Mouse (Mus musculus): Measurements from ENCODE around the gene Cbx6.

The Cbx6 gene

DNA sequence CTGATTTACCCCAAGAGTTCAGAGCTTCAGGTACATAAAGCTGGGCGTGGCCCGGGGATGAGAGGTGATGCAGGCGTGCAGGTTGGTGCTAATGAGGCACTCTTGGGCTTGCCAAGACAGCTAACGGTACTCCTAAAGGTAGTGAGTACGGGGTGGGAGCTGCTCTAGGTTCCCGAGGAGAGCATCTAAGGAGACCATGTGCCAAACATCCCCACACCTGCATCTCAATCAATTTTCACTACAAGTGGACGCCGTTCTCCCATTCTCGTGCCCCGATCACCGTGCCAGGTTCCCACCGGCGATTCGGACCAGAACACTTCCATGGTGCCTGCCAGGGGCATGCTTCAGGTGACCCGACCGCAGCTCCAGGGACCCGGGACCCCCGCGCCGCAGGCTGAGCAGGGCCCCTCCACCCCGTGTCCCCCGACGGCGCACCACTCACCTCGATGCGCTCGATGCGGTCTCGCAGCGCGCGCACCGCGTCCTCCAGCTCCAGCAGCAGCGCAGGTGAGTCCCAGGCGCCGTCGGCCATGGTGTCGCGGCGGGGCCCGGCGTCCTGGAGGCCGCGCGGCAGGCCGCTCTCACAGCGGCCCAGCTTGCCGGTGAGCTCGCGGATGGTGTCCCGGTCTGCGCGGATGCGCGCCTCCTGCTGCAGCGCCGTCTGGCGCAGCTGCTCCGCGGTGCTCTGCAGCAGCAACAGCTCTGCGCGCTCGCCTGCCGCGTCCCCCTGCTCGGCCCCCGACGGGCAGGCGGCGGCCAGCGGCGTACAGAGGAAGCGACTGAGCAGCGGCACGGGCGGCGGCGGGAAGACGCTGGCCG, 30.7 kb downstream of the Cbx6 start:
- no peak for DNase-seq (ENCODE audit: low spot score in 2 of 2)

DNA sequence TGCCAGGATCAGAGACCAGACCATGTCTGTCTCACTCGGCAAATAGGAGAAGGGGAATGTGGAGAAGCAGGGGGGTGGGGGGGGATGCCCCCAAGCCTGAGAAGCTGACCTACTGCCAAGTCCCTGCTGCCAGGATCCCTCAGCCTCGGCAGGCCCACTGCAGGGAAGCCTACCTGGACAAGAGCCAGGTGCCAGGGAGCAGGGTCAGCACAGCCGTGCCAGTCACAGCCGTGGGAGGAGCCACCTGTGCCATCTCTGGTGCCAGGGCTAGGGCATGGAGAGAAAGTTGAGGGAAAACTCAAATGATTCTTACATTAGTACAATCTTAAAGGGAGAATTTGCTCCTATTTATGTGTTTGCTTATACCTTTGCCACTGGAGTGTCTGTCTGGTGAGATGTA, 32.2 kb downstream of the Cbx6 start:
- DNase-seq (ENCODE audit: low spot score in 2 of 2): peak in 1 of 2 experiments; percentile 53

DNA sequence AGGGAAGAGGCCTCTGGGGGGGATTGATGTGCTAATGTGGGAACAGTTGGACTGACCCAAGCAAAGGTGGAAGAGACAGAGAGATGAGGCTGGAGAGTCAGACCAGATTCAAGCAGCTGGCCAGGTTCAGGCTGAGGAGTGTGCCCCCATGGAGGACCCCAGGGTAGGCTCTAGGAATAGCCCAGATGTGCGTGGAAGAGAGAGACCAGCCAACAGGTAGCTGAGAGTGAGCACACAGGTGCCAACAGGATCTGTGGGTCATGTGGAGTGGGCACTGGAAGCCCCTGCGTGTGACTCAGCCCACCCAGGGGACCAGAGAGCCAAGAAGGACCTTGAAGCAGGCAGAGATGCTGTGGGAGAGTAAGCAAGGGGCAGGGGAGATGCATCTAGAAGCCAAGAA, 32.8 kb downstream of the Cbx6 start:
- no peak for DNase-seq (ENCODE audit: low spot score in 2 of 2)

DNA sequence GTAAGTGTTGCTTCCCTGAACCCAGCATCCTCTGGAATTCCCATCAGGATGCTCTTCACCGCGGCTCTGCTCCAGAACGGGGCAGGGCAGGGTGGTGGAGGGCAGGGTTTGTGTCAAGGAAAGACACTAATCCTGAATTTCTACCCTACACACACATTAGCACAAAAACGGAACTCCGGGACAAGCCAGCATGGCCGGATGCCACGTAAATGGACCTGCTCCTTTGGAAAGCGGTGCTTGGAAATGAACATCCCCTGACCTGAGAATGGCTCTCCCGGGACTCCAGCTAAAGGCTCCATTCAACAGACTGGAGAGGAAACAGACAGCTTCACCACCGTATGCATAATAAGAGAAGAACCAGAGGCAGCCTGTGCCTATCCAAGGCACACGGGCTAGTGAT, 33.8 kb downstream of the Cbx6 start:
- no peak for DNase-seq (ENCODE audit: low spot score in 2 of 2)

- DNase-seq (ENCODE audit: low spot score in 2 of 2): no peak
Measured at GRCm38 (mm10) chr15:79798591-79798990, 35.9 kb downstream of the Cbx6 start.

GRCm38 (mm10) chr15:79797680-79798079, 36.8 kb downstream of the Cbx6 start:
- no peak for DNase-seq (ENCODE audit: low spot score in 2 of 2)

GRCm38 (mm10) chr15:79797096-79797495, 37.4 kb downstream of the Cbx6 start:
- no peak for DNase-seq (ENCODE audit: low spot score in 2 of 2)

- DNase-seq (ENCODE audit: low spot score in 2 of 2): no peak
Measured at GRCm38 (mm10) chr15:79796256-79796655, 38.2 kb downstream of the Cbx6 start.

DNA sequence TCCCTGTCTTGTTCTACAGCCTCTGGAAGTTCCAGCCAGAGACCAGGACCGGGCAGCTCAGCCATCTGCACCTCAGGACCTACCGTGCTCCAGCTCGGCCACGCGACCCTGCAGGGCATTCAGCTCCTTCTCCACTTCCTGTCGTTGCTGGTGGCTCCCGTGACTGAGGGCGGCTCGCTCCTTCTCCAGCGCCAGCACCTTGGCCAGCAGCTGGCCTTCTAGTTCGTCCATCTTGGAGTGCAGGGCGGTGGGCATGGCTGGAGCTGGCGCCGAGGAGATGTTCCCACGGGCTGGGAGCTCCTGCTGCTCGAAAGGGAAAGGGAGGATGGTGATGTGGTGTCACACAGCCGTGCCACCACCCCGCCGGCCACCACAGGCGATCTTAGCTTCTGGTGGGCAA, 40.3 kb downstream of the Cbx6 start:
- no peak for DNase-seq (ENCODE audit: low spot score in 2 of 2)

- DNase-seq (ENCODE audit: low spot score in 2 of 2): no peak
Measured at GRCm38 (mm10) chr15:79793076-79793475, 41.4 kb downstream of the Cbx6 start.

DNA sequence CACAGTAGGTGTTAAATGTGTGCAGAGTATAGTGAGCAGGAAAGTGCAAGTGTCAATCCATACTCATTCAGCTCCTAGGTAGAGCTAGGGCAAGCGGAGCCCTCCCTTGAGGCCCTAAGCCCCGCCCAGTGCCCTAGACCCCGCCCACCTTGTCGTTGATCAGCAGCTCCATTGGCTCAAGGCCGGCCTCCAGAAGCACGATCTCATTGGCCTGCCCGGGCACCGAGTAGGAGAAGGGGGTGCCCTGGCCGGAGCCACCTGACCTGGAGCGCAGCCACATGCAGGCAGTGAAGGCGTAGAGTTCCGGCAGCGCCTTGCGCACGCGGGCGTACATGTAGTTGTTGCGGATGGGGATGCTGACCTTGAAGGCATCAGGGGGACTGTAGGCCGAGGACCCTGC, 42.0 kb downstream of the Cbx6 start:
- DNase-seq (ENCODE audit: low spot score in 2 of 2): no peak

DNA sequence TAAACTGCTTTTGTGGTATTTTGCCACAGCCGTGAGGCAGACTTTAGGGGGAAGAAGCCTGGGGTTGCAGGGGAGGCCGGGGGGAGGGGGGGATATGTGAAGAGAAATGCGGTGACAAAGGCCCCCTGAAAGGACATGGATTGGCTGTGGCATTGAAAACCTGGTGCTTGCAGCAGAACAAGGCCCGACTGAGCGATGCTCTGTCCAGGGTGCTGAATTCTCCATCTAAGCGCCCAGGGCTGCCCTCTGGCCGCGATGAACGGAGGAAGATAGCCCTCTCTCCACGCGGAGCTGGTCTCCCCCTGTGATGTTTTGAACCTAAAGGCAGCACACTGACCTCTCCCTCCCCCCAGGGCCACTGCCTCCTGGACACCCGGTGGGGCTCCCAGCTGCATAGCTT, 43.0 kb downstream of the Cbx6 start:
- no peak for DNase-seq (ENCODE audit: low spot score in 2 of 2)

DNA sequence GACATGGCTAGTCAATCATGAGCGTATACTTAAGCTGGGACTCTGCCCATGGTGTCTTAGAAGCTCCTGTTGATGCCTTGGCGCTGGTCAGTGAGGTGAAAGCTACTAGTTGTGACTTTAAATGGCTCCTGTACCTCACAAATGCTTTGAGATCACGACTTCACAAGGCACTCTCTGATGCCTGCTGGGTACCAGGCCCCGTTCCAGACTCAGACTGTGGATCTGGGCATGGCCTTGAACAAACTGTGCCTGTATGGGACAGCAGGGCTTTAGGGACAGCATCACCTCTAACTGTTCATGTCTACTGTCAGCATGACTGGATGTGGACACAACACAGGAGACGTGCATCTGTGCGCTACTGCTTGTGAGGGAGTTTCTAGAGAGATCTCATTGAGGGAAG, 43.6 kb downstream of the Cbx6 start:
- no peak for DNase-seq (ENCODE audit: low spot score in 2 of 2)

- DNase-seq (ENCODE audit: low spot score in 2 of 2): no peak
Measured at GRCm38 (mm10) chr15:79790111-79790510, 44.4 kb downstream of the Cbx6 start.

- no peak for DNase-seq (ENCODE audit: low spot score in 2 of 2)
Measured at GRCm38 (mm10) chr15:79787815-79788214, 46.7 kb downstream of the Cbx6 start.

DNA sequence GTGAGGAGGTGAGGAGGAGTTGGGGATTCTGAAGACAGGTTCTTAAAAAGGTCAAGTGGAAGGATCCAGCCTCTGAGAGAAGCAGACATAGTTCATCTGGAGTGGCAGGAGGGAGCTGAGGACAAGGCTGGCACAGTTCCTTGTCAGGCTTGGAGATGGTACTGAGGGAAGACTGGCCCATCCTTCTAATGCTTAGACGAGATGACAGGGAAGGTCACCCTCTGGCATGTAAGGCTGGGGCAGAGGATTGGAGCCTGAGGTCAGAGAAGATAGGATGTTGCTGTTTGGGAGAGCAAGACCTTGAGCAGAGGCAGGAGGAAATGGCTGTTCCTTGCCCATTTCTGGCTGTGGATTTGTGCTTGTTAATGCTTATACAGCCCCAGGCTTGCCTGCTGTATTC, 49.4 kb downstream of the Cbx6 start:
- no peak for DNase-seq (ENCODE audit: low spot score in 2 of 2)

DNA sequence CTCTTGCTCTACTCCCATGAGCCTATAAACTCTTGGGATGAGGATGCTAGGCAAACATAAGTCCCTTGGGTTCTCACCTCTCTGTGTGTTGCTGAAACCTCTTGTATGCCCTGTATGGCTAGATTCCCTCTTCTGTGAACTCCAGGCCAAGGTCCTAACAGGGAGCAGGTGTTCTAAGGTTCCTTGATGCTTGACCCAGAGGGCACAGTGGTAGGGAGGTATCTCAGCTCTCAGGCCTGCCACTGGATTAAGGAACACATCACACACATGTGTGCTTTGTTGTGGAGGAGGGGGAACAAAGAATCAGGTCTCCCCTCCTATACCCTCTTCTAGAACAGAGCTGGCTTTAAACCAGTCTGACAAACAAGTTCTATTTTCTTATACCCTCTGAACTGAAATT, 56.7 kb downstream of the Cbx6 start, which contains the start of gene Dnal4:
Gene Dnal4 (minus strand): TSS at position 101 of the 400 bp plus-strand sequence.
- no peak for DNase-seq (ENCODE audit: low spot score in 2 of 2)

DNA sequence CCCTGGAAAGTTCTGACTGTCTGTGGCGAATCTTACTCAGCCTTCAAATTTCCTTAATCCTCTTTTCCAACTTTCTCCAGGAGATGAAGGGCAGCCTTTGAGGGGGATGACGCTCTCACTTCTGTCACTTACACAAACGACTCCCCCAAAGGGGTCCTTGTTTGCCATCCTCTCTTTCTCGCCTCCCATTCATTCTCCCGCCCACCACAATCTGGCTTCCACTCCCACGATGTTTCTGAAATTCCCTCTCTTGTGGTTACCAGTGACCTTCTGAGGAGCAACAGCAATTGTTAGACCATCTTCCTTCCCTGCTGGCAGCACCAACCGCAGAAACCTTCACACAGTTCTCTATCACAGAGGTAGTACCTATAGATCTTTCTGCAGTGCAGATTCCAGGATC, 58.8 kb downstream of the Cbx6 start:
- no peak for DNase-seq (ENCODE audit: low spot score in 2 of 2)

DNA sequence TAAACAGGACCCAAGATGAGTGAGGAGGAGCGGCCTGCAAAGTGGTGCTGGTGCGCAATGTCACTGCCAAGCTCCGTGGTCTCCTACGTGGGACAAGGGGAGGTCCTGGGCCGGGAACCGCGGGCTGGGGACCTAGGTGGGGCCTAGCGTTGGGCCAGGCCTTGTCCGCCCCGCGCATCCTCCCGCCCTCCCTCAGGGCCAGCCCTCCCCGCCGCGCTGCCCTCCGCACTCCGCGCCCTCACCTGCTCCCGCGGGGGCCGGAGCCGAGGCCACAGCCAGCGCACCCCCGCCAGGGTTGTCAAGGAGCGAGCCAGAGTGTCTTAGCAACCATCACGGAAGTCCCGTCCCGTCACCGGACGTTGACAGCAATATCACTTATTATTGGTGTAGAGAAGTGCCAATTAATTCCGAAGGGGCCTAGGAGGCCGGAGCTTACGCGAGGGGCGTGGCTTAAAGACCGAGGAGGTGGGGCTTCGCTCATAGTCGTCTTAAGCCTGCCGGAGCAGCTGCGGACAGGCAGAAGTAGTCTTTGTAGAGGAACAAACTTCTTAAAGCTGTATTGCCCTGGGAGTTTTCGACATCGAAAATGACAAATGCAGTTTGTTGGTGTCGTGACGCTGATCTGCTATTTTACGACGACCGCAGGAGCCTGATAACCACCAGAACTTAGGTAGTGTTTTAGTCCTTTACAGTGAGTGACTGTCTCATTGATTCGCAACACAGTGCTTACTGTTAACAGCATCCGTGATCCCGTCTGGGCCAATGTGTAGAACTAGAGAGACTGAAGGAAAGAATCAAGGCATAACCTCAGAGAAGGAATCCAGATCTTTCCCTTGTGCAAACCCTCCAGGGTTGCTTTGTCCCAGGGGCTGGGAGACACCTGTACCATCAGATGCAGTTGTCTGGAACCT, 60.1 kb downstream of the Cbx6 start:
- peak; percentile 74 to 91 for DNase-seq (ENCODE audit: low spot score in 2 of 2)

All from cerebellum, postnatal 4 days (tissue).